Mouse (Mus musculus) neural tube, embryonic 14.5 days (tissue): ENCODE data around the gene Alad. TPM values are rescaled to one million over a fixed set of nuclear protein-coding genes. Genes with fewer than 3 reads are reported as not detected.

Experiments
- ATAC-seq: fragments of 200-750 bp; cut with Nextera tagmentation; 2 replicates; pipeline ENCODE4 v1.8.0; 2017; ENCODE audit warnings: low read depth, mild to moderate bottlenecking, moderate TSS enrichment, moderate library complexity
- H3K27ac ChIP-seq: fragments of 300-500 bp; sonication (generic); 2 replicates; pipeline ENCODE4 v1.5.1; 2014; ENCODE audit warnings: low read depth, mild to moderate bottlenecking, control low read depth, low read length, moderate library complexity, mixed read lengths
- H3K27me3 ChIP-seq: fragments of 300-500 bp; sonication (generic); 2 replicates; pipeline ENCODE4 v1.6.1; 2014; ENCODE audit warnings: low read length; ENCODE audit not compliant: control insufficient read depth, insufficient read depth
- H3K36me3 ChIP-seq: fragments of 300-500 bp; sonication (generic); 2 replicates; pipeline ENCODE4 v1.6.1; 2014; ENCODE audit warnings: low read length, mixed read lengths; ENCODE audit not compliant: control insufficient read depth, insufficient read depth
- H3K4me1 ChIP-seq: fragments of 300-500 bp; sonication (generic); 2 replicates; pipeline ENCODE4 v1.6.1; 2014; ENCODE audit warnings: low read length; ENCODE audit not compliant: control insufficient read depth, insufficient read depth
- H3K4me2 ChIP-seq: fragments of 300-500 bp; sonication (generic); 2 replicates; pipeline ENCODE4 v1.6.1; 2014; ENCODE audit warnings: mild to moderate bottlenecking, low read depth, low read length, control low read depth
- H3K4me3 ChIP-seq: fragments of 300-500 bp; sonication (generic); 2 replicates; pipeline ENCODE4 v1.5.1; 2014; ENCODE audit warnings: low read depth, low read length, control low read depth, mixed read lengths
- H3K9ac ChIP-seq: fragments of 300-500 bp; sonication (generic); replicated peaks from 2 replicates; pipeline ENCODE4 v1.6.1; 2014; ENCODE audit warnings: low read depth, mild to moderate bottlenecking, control low read depth, low read length, mixed read lengths
- H3K9me3 ChIP-seq: fragments of 300-500 bp; sonication (generic); 2 replicates; pipeline ENCODE4 v1.6.1; 2016; ENCODE audit warnings: low read length; ENCODE audit not compliant: control insufficient read depth
- WGBS: fragments of 180-500 bp; shearing (Covaris S2); extraction: QIAGEN DNeasy Blood & Tissue Kit; methylation state at CpG from one replicate; pipeline ENCODE4 v1.1.7; 2014; 5-methylcytosine and 5-hydroxymethylcytosine counted together
- polyA plus RNA-seq: library from polyadenylated mRNA; unstranded; fragments of >200 nt; fragmentation: Nextera tagmentation; extraction: Ambion mirVana; gene quantifications from 2 replicates; pipeline ENCODE4 v1.2.1, GENCODE M21; 2014

Alad gene
- polyA plus RNA-seq, 1 experiment from 2014 or later: 79.0 TPM

GRCm38 (mm10) chr4:62501534-62501933 is 18.2 kb downstream of the Alad start:
- peak overlapping the region; percentile 72 for H3K9ac ChIP-seq
- peak overlapping the region; percentile 68 for H3K4me2 ChIP-seq
- WGBS: 3% methylated on average over 7 of the region's 7 CpGs
- peak overlapping the region; percentile 64 for H3K4me3 ChIP-seq
- H3K36me3 ChIP-seq: 0 out of 2 replicates have a peak, but pooled peaks cover 8% of the 10 kb centered on the region
- no peaks in the 10 kb centered on the region for H3K27me3 ChIP-seq
- H3K9me3 ChIP-seq: no peaks in the 10 kb centered on the region
- peak overlapping the region; percentile 16; the same call in 1 of the 2 replicates for H3K27ac ChIP-seq
- peak; percentile 29 for ATAC-seq
- H3K4me1 ChIP-seq: peaks cover 3% of the 10 kb centered on the region; the same call in 1 of the 2 replicates

- Histone ChIP-seq H3K27me3 (no peaks in the 10 kb centered on the region), H3K9ac (no peak overlapping the region), H3K27ac (no peak overlapping the region), H3K4me3 (no peak overlapping the region), H3K9me3 (no peaks in the 10 kb centered on the region), H3K4me1 (peaks cover 3% of the 10 kb centered on the region; the same call in 1 of the 2 replicates), H3K4me2 (no peak overlapping the region), H3K36me3 (0 out of 2 replicates have a peak, but pooled peaks cover 8% of the 10 kb centered on the region)
- WGBS: 84% methylated on average over 4 of the region's 4 CpGs
- no peak for ATAC-seq
Measured at GRCm38 (mm10) chr4:62500799-62501198, 18.9 kb downstream of the Alad start.

GRCm38 (mm10) chr4:62496815-62497214 is 22.9 kb downstream of the Alad start:
- no peaks in the 10 kb centered on the region for H3K9me3 ChIP-seq
- no peak overlapping the region for H3K4me2 ChIP-seq
- peaks cover 3% of the 10 kb centered on the region; the same call in 1 of the 2 replicates for H3K4me1 ChIP-seq
- ATAC-seq: no peak
- no peak overlapping the region for H3K4me3 ChIP-seq
- H3K27me3 ChIP-seq: no peaks in the 10 kb centered on the region
- H3K9ac ChIP-seq: no peak overlapping the region
- 62% methylated on average over 8 of the region's 8 CpGs for WGBS
- H3K36me3 ChIP-seq: 0 out of 2 replicates have a peak, but pooled peaks cover 8% of the 10 kb centered on the region
- no peak overlapping the region for H3K27ac ChIP-seq

GRCm38 (mm10) chr4:62495946-62496345 is 23.8 kb downstream of the Alad start:
- ATAC-seq: no peak
- Histone ChIP-seq H3K4me1 (peaks cover 1% of the 10 kb centered on the region; the same call in 1 of the 2 replicates), H3K4me2 (no peak overlapping the region), H3K36me3 (0 out of 2 replicates have a peak, but pooled peaks cover 8% of the 10 kb centered on the region), H3K27me3 (no peaks in the 10 kb centered on the region), H3K9ac (no peak overlapping the region), H3K4me3 (no peak overlapping the region), H3K9me3 (no peaks in the 10 kb centered on the region), H3K27ac (no peak overlapping the region)
- WGBS: 80% methylated on average over 8 of the region's 8 CpGs

- no peak overlapping the region for H3K4me2 ChIP-seq
- ATAC-seq: no peak
- H3K36me3 ChIP-seq: 0 out of 2 replicates have a peak, but pooled peaks cover 4% of the 10 kb centered on the region
- no peak overlapping the region for H3K27ac ChIP-seq
- WGBS: 76% methylated on average over 9 of the region's 9 CpGs
- no peaks in the 10 kb centered on the region; the same call in 1 of the 2 replicates for H3K4me1 ChIP-seq
- H3K4me3 ChIP-seq: no peak overlapping the region
- H3K27me3 ChIP-seq: no peaks in the 10 kb centered on the region
- no peaks in the 10 kb centered on the region for H3K9me3 ChIP-seq
- H3K9ac ChIP-seq: no peak overlapping the region
Measured at GRCm38 (mm10) chr4:62494230-62494629, 25.5 kb downstream of the Alad start.

GRCm38 (mm10) chr4:62492682-62493081 is 27.0 kb downstream of the Alad start:
- H3K27ac ChIP-seq: no peak overlapping the region
- H3K36me3 ChIP-seq: no peaks in the 10 kb centered on the region
- H3K4me1 ChIP-seq: no peaks in the 10 kb centered on the region; the same call in 1 of the 2 replicates
- WGBS: 90% methylated on average over 2 of the region's 2 CpGs
- no peak overlapping the region for H3K9ac ChIP-seq
- no peaks in the 10 kb centered on the region for H3K27me3 ChIP-seq
- H3K4me2 ChIP-seq: no peak overlapping the region
- H3K9me3 ChIP-seq: no peaks in the 10 kb centered on the region
- no peak overlapping the region for H3K4me3 ChIP-seq
- ATAC-seq: no peak

GRCm38 (mm10) chr4:62487914-62488313 is 31.8 kb downstream of the Alad start:
- H3K27ac ChIP-seq: no peak overlapping the region
- no peaks in the 10 kb centered on the region for H3K4me1 ChIP-seq
- ATAC-seq: no peak
- no peaks in the 10 kb centered on the region for H3K9me3 ChIP-seq
- no peaks in the 10 kb centered on the region for H3K27me3 ChIP-seq
- no peak overlapping the region for H3K4me3 ChIP-seq
- H3K9ac ChIP-seq: no peak overlapping the region
- H3K36me3 ChIP-seq: no peaks in the 10 kb centered on the region
- no peak overlapping the region for H3K4me2 ChIP-seq
- 73% methylated on average over 2 of the region's 2 CpGs for WGBS

- Histone ChIP-seq H3K4me3 (no peak overlapping the region), H3K9me3 (no peaks in the 10 kb centered on the region), H3K4me1 (no peaks in the 10 kb centered on the region), H3K9ac (no peak overlapping the region), H3K4me2 (no peak overlapping the region), H3K27me3 (no peaks in the 10 kb centered on the region), H3K27ac (no peak overlapping the region), H3K36me3 (no peaks in the 10 kb centered on the region)
- no peak for ATAC-seq
- 95% methylated on average over 5 of the region's 5 CpGs for WGBS
Measured at GRCm38 (mm10) chr4:62487172-62487571, 32.5 kb downstream of the Alad start.

- Histone ChIP-seq H3K4me3 (no peak overlapping the region), H3K27me3 (no peaks in the 10 kb centered on the region), H3K36me3 (no peaks in the 10 kb centered on the region), H3K9me3 (no peaks in the 10 kb centered on the region), H3K9ac (no peak overlapping the region), H3K27ac (no peak overlapping the region), H3K4me2 (no peak overlapping the region), H3K4me1 (no peaks in the 10 kb centered on the region)
- no peak for ATAC-seq
- WGBS: 93% methylated on average over 15 of the region's 15 CpGs
Measured at GRCm38 (mm10) chr4:62486162-62486696, 33.5 kb downstream of the Alad start.
